Mouse (Mus musculus): ENCODE results near the gene Hemgn. TPM values are rescaled to one million over a fixed set of nuclear protein-coding genes. Genes with fewer than 3 reads are reported as not detected.

The Hemgn gene
- polyA plus RNA-seq, 1 experiment from 2014 or later: 4.3 TPM

- WGBS: 48% methylated on average over 6 of the region's 6 CpGs
- H3K9me3 ChIP-seq (replicated peaks): no peaks in the 10 kb centered on the region
- H3K4me1 ChIP-seq: peaks cover 14% of the 10 kb centered on the region
- no peak for ATAC-seq (ENCODE audit: low FRiP score)
- H3K27ac ChIP-seq: no peak overlapping the region
- no peak overlapping the region for H3K4me3 ChIP-seq
- no peaks in the 10 kb centered on the region for H3K36me3 ChIP-seq
- H3K27me3 ChIP-seq: no peaks in the 10 kb centered on the region
- H3K4me2 ChIP-seq (replicated peaks): no peak overlapping the region
- H3K9ac ChIP-seq: no peak overlapping the region
These were observed 35.6 kb upstream of the Hemgn start for GRCm38 (mm10) chr4:46448886-46449285.

GRCm38 (mm10) chr4:46447461-46447860 is 34.2 kb upstream of the Hemgn start:
- Histone ChIP-seq H3K27ac (no peak overlapping the region), H3K27me3 (no peaks in the 10 kb centered on the region), H3K4me1 (peaks cover 3% of the 10 kb centered on the region; the same call in 1 of the 2 replicates), H3K9me3 (replicated peaks) (no peaks in the 10 kb centered on the region), H3K4me2 (replicated peaks) (no peak overlapping the region), H3K4me3 (no peak overlapping the region), H3K9ac (no peak overlapping the region), H3K36me3 (no peaks in the 10 kb centered on the region)
- WGBS: 53% methylated on average over 1 of the region's 1 CpGs
- ATAC-seq (ENCODE audit: low FRiP score): no peak

GRCm38 (mm10) chr4:46445237-46445945 is 32.1 kb upstream of the Hemgn start:
- no peak overlapping the region for H3K4me2 ChIP-seq (replicated peaks)
- ATAC-seq (ENCODE audit: low FRiP score): no peak

GRCm38 (mm10) chr4:46442501-46442900 is 29.2 kb upstream of the Hemgn start:
- 77% methylated on average over 4 of the region's 4 CpGs for WGBS
- no peak overlapping the region for H3K9ac ChIP-seq
- no peak overlapping the region for H3K4me3 ChIP-seq
- H3K36me3 ChIP-seq: no peaks in the 10 kb centered on the region
- no peaks in the 10 kb centered on the region for H3K4me1 ChIP-seq
- H3K9me3 ChIP-seq (replicated peaks): no peaks in the 10 kb centered on the region
- no peak for ATAC-seq (ENCODE audit: low FRiP score)
- H3K27ac ChIP-seq: no peak overlapping the region
- no peak overlapping the region for H3K4me2 ChIP-seq (replicated peaks)
- H3K27me3 ChIP-seq: no peaks in the 10 kb centered on the region

More at GRCm38 (mm10) chr4:46445237-46445945, 32.1 kb upstream of the Hemgn start:
- H3K27me3 ChIP-seq: no peaks in the 10 kb centered on the region
- no peak overlapping the region for H3K27ac ChIP-seq
- no peaks in the 10 kb centered on the region for H3K4me1 ChIP-seq
- WGBS: 49% methylated on average over 9 of the region's 9 CpGs
- H3K4me3 ChIP-seq: no peak overlapping the region
- H3K9ac ChIP-seq: no peak overlapping the region
- H3K36me3 ChIP-seq: no peaks in the 10 kb centered on the region
- H3K9me3 ChIP-seq (replicated peaks): no peaks in the 10 kb centered on the region

GRCm38 (mm10) chr4:46432339-46433036 is 19.2 kb upstream of the Hemgn start:
- 88% methylated on average over 12 of the region's 12 CpGs for WGBS
- H3K9ac ChIP-seq: no peak overlapping the region
- ATAC-seq (ENCODE audit: low FRiP score): no peak
- H3K27me3 ChIP-seq: no peaks in the 10 kb centered on the region
- no peaks in the 10 kb centered on the region for H3K9me3 ChIP-seq (replicated peaks)
- no peak overlapping the region for H3K4me3 ChIP-seq
- H3K4me2 ChIP-seq (replicated peaks): no peak overlapping the region
- peaks cover 4% of the 10 kb centered on the region; the same call in 1 of the 2 replicates for H3K4me1 ChIP-seq
- no peaks in the 10 kb centered on the region for H3K36me3 ChIP-seq
- no peak overlapping the region for H3K27ac ChIP-seq

- no peak for ATAC-seq (ENCODE audit: low FRiP score)
- no peak overlapping the region for H3K4me3 ChIP-seq
- H3K36me3 ChIP-seq: no peaks in the 10 kb centered on the region
- H3K27me3 ChIP-seq: no peaks in the 10 kb centered on the region
- H3K4me1 ChIP-seq: peaks cover 4% of the 10 kb centered on the region; the same call in 1 of the 2 replicates
- H3K27ac ChIP-seq: no peak overlapping the region
- WGBS: 42% methylated on average over 10 of the region's 10 CpGs
- no peak overlapping the region; the same call in 1 of the 2 replicates for H3K4me2 ChIP-seq (replicated peaks)
- H3K9ac ChIP-seq: no peak overlapping the region
- no peaks in the 10 kb centered on the region for H3K9me3 ChIP-seq (replicated peaks)
These were observed 15.7 kb upstream of the Hemgn start for GRCm38 (mm10) chr4:46428903-46429499.

GRCm38 (mm10) chr4:46422625-46423024 is 9.3 kb upstream of the Hemgn start:
- 80% methylated on average over 8 of the region's 8 CpGs for WGBS
- no peaks in the 10 kb centered on the region for H3K9me3 ChIP-seq (replicated peaks)
- no peaks in the 10 kb centered on the region for H3K36me3 ChIP-seq
- ATAC-seq (ENCODE audit: low FRiP score): no peak
- H3K4me2 ChIP-seq (replicated peaks): no peak overlapping the region
- no peaks in the 10 kb centered on the region for H3K4me1 ChIP-seq
- no peak overlapping the region for H3K4me3 ChIP-seq
- no peaks in the 10 kb centered on the region for H3K27me3 ChIP-seq
- H3K9ac ChIP-seq: no peak overlapping the region
- H3K27ac ChIP-seq: no peak overlapping the region

GRCm38 (mm10) chr4:46418851-46419250 is 5.5 kb upstream of the Hemgn start:
- ATAC-seq (ENCODE audit: low FRiP score): no peak
- 91% methylated on average over 9 of the region's 9 CpGs for WGBS
- no peaks in the 10 kb centered on the region for H3K9me3 ChIP-seq (replicated peaks)

GRCm38 (mm10) chr4:46417491-46417890 is 4.2 kb upstream of the Hemgn start:
- Histone ChIP-seq H3K4me1 (no peaks in the 10 kb centered on the region), H3K27me3 (no peaks in the 10 kb centered on the region), H3K36me3 (no peaks in the 10 kb centered on the region), H3K9me3 (replicated peaks) (no peaks in the 10 kb centered on the region), H3K4me3 (no peak overlapping the region), H3K4me2 (replicated peaks) (no peak overlapping the region), H3K27ac (no peak overlapping the region), H3K9ac (no peak overlapping the region)
- 64% methylated on average over 3 of the region's 3 CpGs for WGBS
- no peak for ATAC-seq (ENCODE audit: low FRiP score)

More at GRCm38 (mm10) chr4:46418851-46419250, 5.5 kb upstream of the Hemgn start:
- H3K4me2 ChIP-seq (replicated peaks): no peak overlapping the region
- no peaks in the 10 kb centered on the region for H3K27me3 ChIP-seq
- H3K27ac ChIP-seq: no peak overlapping the region
- no peak overlapping the region for H3K9ac ChIP-seq
- no peaks in the 10 kb centered on the region for H3K36me3 ChIP-seq
- no peak overlapping the region for H3K4me3 ChIP-seq
- no peaks in the 10 kb centered on the region for H3K4me1 ChIP-seq

- 59% methylated on average over 1 of the region's 1 CpGs for WGBS
- Histone ChIP-seq H3K4me2 (replicated peaks) (no peak overlapping the region), H3K4me3 (no peak overlapping the region), H3K27me3 (no peaks in the 10 kb centered on the region), H3K9ac (no peak overlapping the region), H3K4me1 (no peaks in the 10 kb centered on the region), H3K9me3 (replicated peaks) (no peaks in the 10 kb centered on the region), H3K27ac (no peak overlapping the region), H3K36me3 (no peaks in the 10 kb centered on the region)
- ATAC-seq (ENCODE audit: low FRiP score): no peak
These were observed 1.2 kb downstream of the Hemgn start for GRCm38 (mm10) chr4:46412113-46412512.

- no peaks in the 10 kb centered on the region for H3K9me3 ChIP-seq (replicated peaks)
- no peak for ATAC-seq (ENCODE audit: low FRiP score)
- H3K27ac ChIP-seq: no peak overlapping the region
- no peak overlapping the region for H3K9ac ChIP-seq
- H3K36me3 ChIP-seq: no peaks in the 10 kb centered on the region
- no peaks in the 10 kb centered on the region for H3K4me1 ChIP-seq
- 87% methylated on average over 6 of the region's 6 CpGs for WGBS
- no peak overlapping the region for H3K4me3 ChIP-seq
- no peaks in the 10 kb centered on the region for H3K27me3 ChIP-seq
- H3K4me2 ChIP-seq (replicated peaks): no peak overlapping the region
These were observed 1.8 kb downstream of the Hemgn start for GRCm38 (mm10) chr4:46411489-46411888.

GRCm38 (mm10) chr4:46410677-46411076 is 2.6 kb downstream of the Hemgn start:
- WGBS: 88% methylated on average over 5 of the region's 5 CpGs
- no peaks in the 10 kb centered on the region for H3K9me3 ChIP-seq (replicated peaks)
- no peaks in the 10 kb centered on the region for H3K27me3 ChIP-seq
- H3K27ac ChIP-seq: no peak overlapping the region
- no peak for ATAC-seq (ENCODE audit: low FRiP score)
- H3K4me1 ChIP-seq: no peaks in the 10 kb centered on the region
- no peak overlapping the region for H3K4me2 ChIP-seq (replicated peaks)
- no peaks in the 10 kb centered on the region for H3K36me3 ChIP-seq
- H3K9ac ChIP-seq: no peak overlapping the region
- no peak overlapping the region for H3K4me3 ChIP-seq
